Mouse (Mus musculus): ENCODE measurements at regions not wholly inside any gene's neighbourhood (a gene's known extent, or its start where the extent isn't known, plus 50 kb on each side); places are given as distances from the start of the nearest gene placed in this dataset.
A peak's percentile ranks its signal among the peaks of the same experiment; 100 is the strongest.

DNA sequence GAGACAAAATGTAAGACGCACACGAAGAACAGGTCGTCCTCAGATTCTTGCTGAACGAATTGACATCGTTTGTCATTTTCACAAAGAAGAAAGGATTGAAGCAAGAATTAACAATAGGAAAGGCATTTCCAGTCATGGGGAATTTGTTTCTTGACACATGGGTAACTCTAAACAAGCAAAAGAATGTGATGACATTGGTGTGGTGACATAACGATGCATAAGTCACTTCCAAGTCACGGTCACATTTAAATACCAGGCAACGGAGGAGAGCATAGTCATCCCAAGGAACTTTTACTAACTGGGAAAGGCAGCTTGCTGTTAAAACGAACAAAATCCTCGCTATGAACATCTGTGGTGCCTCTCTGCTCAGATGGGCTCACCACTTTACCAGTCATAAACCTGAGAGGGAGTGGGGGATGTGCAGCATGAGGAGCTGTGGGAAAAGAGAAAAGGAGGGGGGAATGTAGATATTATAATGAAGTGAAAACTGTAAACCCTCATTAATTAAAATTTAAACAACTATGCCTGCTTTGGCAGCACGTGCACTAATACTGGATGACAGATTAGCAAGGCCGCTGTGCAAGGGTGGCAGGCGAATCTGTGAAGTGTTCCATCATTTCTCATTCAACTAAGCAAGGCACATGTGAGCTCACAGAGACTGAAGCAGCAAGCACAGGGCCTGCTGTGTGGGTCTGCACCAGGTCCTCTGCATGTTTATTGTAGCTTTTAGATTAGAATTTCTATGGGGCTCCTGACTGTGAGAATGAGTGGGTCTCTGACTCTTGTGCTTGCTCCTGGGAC is 167.2 kb upstream of the Dkk2 start:
- DNase-seq (ENCODE audit: low spot score), result no peak

DNA sequence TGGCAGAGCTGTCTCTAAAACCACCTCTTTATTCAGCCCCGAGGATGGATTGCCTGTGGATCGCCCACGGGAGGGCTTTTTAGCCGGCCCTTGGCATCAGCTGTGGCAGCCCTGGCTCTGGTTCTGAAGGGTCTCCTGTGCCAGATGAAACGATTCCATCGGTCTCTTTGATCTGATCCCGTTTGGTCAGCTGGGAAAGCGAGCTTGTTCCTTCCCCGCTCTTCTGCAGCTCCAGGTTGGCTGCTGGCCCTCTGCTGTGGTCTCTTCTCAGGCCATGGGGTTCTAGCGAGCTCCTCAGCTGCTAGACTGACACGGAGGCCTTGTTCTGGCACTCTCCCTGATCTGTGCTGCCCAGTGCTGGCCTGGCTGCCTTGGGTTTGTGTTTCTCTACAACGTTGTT is 165.6 kb upstream of the Dkk2 start:
- no peak for DNase-seq (ENCODE audit: low spot score)

DNA sequence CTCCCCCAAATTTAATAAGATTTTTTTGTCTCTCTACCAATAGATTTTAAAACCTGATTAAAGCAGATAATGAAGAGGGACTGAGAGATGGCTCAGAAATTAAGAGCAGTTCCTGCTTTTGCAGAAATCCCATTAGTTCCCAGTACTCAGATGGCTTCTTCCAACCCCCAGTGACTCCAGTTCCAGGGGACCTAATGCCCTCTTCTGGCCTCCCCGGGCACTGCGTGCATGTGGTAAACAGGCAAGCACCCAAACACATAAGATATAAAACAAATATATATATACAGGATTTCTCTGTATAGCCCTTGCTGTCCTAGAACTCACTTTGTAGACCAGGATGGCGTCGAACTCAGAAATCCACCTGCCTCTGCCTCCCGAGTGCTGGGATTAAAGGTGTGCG is 163.9 kb upstream of the Dkk2 start:
- DNase-seq (ENCODE audit: low spot score), result no peak

DNA sequence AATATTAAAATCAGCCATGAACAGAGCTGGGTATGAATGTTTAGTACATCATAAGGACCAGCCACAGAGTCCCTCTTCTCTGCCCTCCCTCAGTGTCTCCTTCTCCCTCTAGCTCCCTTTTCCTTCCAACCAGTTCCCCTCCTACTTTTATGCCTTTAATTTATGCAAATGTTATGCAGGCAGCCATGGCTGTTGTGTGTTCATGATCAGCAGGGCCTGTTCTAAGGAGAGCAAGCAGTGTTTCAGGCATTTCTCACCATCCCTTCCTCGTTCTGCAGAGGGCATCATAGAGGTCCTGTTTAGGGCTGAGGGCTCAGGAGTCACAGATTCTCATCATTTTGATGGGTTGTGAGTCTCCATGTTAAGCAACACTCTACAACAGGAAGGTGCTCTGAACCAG is 162.4 kb upstream of the Dkk2 start:
- no peak for DNase-seq (ENCODE audit: low spot score)

DNA sequence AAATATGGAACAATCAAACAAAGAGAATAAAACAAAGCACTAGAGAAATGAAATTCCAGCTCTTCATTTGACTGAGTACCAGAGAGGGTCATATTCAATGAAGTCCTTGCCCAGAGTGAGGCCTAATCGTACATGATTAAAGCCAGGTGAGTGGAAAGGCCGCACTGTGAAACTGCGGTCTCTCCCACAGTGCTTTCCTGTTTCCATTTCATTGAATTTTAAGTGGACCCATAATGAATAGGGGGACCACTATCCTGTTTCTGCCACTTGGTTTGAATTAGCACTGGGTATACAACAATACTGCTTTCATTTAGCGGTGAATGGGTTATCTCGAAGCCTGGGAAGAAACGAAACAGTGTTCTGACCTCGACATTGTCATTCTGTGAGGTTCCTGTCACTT is 144.2 kb upstream of the Dkk2 start:
- no peak for DNase-seq (ENCODE audit: low spot score)

DNA sequence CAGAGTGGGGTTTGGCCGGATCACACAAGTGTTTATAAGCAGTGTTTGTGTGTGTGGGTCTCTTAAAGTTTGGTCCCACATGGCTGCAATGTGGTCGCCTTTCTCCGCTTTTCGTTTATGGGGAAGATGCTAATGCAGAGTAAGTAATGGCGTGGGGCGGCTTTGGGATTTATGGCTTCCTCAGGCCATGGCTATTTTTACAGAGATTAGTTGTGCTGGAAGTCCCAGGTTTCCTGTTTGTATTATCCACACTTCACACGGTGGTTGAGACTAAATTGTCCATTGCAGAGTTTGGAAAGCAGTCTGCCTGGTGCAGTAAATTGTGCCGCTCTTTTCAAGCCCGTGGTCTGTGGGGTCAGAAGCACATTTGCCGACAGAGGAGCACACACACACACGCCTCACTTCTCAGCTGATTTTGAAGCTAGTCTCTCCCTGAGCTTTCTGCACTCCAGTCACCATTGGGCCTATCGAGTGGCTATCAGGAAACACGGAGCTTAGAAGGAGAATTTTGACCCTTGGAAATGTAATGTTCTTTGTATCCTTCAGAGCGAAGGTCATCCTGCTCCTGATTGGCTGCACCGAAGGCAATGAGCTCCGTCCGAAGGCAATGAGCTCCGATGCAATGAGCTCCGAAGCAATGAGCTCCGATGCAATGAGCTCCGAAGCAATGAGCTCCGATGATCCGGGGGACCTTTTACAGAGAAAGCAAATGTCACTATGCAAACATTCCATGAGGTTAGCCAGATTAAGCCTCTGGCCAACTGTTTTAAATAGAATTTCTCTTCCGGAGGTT is 142.9 kb upstream of the Dkk2 start:
- no peak for DNase-seq (ENCODE audit: low spot score)

DNA sequence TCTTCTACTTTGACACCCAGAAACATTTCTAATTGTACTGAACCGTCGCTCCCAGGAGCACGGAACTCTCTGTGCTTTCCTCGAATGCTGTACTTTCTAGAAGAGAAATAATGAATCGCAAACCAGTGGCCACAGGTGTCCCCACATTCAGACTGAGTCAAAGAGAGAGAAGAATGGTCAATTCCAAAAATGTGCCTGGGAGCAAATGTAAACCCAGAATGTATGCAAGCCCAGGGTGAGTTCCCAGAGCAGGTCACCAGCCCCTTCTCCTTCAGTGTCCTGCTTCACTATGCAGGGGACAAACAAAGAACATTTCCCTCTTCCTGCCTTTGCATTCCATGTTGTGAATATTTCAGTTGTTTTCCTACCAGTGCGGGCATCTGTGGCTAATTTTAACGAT is 141.7 kb upstream of the Dkk2 start:
- DNase-seq (ENCODE audit: low spot score), result no peak

DNA sequence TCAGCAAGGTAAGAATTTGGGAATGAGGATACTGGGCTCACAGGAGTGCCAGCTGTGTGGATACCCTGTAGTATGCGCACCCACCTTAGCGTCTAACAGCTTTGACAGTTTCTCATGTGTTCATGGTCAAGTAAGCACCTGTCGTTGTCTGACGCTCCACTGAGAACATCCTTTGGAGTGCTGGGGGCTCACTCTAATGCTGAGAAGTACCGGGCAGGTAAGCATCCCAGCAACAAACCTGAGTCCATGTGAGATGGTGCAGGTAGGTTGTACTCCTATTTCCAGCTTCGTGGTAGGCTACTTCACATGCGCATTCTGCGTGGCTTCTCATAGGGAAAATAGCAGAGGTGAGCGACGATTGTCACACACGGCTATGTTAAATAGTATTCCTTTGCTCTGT is 129.3 kb upstream of the Dkk2 start:
- DNase-seq (ENCODE audit: low spot score), result no peak

DNA sequence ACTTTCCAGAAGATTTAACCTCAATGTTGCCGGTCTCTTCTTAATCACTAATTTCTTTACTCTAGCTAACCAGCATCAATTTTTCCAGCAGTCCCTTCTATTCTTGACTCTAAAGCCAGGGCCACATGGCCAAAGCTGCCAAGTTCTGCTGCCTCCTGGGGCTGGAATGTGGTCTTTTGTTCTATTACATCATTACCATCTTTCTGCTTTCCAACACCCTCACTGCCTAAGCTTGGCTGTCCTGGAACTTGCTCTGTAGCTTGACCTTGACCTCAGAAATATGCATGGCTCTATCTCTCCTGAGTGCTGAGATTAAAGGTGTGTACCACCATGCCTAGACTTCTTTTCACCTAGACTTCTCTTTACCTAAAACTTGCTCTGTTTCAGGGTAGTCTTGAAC is 124.5 kb upstream of the Dkk2 start:
- DNase-seq (ENCODE audit: low spot score), result no peak

DNA sequence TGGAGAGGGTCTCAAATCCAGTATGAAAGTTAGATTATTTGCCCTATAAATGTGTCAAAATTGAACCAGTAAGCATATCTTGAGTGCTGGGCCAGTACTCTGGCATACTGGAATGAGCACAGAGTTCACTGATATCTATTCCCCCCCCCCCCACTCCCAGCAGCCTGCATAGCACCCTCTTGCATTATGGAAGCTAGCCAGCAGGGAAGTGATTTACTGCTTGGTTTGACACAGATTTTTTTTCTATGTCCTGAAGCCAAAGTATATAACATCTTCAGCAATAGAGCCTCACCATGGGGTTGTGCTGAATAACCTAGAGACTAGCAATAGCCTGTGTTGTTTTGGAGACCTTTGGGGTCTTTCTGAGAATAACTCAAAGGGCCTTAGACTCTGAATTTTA is 123.5 kb upstream of the Dkk2 start:
- DNase-seq (ENCODE audit: low spot score), result no peak

DNA sequence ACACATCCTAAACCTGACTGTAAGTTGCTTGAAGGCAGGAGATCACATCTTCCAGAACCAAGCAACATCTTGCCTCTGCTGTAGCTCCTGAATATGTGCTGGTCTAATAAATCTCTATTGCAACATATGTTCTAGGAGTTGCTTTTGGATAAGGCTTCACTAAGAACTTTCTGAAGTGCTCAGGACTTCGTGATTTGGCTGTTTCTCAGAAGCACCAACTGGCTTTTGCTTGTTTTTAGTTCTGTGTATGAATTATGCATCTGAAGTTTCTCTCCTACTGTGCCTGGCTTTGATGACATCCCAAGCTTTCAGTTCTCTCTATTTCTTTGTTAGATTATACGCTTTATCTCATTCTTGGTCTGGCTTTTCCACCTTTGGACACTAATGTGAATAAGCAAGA is 122.2 kb upstream of the Dkk2 start:
- no peak for DNase-seq (ENCODE audit: low spot score)

DNA sequence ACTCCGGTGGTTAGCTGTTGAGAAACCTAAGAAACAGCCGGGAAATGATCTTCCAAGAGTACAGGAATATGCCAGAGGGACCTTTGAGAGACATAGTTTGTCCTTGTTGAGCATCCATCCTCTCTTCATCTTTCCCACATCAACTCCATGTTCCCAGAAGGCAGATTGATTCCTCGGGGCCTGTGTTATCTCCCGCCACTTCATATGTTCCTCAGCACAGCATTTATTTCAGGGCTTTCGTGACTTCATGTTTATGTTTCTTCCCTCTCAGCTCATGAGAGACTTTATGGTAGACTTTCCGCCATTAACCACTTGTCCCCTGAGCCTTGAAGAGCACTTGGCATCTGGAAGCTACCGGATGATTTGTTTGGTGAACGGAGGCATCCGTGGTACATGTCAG is 120.1 kb upstream of the Dkk2 start:
- DNase-seq (ENCODE audit: low spot score), result no peak

DNA sequence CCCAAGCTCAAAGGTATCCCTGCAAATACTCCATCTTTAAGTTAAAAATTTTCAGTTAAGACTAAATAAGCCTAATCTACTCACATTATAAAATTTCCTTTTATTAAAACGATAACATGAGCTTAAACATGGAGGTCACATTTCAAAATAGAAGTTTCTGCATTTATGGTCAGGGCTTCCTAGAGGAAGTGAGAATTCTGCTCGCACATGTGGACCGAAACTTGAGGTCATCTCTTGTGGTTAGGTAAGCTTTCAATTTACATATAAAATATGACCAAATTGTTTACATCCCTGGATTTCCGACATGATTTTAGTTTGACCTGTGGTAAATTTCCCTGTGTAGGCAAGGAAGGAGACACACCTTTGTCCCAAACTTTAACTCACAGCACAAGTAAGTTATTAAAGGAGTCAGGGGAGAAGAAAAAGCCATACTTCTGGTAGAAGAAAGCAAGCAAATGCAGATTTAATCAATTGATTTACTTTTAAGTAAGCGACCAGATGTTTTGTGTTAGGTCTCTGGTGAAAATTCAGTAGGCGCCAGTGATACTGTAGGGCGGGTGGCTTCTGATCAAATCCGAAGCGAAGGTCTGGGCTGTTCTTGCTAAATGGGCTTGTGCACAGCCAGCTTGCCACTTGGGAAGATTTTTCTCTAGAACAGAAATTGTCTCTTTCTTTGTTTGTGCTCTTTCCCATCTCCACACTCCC is 119.5 kb upstream of the Dkk2 start:
- DNase-seq (ENCODE audit: low spot score), result no peak

DNA sequence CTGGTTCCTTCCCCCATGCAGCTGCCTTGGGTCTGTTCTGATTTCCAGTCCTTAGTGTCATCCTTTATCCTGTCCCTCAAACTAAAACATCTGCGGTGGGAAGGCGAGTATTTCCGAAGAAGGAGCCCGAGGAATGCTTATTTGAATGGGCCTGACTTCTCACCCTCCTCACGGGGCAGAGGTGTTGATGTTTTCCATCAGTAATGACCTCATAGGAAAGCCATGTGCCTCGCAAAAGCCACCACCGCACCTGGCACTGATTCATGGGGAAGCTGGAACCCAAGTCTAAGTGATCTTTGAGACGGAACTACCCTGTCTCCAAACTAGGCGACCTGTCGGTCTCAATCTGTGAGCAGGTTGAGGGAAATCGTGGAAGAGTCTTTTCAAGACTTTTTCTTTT is 117.8 kb upstream of the Dkk2 start:
- DNase-seq (ENCODE audit: low spot score), result no peak

DNA sequence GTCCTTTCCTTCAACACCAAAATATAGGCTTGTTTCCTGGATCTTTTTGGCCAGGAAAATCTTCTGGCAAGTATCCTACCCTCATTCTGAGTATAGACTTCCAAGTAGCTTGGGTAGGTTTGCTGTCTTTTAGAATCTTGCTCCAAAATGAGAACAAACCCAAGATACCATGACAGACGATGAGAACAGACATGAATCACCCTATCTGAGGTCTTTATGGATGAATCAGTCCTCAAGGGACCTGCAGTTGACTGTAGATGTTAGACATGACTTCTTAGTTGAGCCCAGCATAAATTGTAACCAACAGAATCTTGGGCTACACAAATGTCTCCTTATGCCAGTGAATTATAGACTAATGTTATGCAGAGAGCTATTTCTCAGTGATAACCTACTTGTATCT is 114.3 kb upstream of the Dkk2 start:
- DNase-seq (ENCODE audit: low spot score), result no peak

DNA sequence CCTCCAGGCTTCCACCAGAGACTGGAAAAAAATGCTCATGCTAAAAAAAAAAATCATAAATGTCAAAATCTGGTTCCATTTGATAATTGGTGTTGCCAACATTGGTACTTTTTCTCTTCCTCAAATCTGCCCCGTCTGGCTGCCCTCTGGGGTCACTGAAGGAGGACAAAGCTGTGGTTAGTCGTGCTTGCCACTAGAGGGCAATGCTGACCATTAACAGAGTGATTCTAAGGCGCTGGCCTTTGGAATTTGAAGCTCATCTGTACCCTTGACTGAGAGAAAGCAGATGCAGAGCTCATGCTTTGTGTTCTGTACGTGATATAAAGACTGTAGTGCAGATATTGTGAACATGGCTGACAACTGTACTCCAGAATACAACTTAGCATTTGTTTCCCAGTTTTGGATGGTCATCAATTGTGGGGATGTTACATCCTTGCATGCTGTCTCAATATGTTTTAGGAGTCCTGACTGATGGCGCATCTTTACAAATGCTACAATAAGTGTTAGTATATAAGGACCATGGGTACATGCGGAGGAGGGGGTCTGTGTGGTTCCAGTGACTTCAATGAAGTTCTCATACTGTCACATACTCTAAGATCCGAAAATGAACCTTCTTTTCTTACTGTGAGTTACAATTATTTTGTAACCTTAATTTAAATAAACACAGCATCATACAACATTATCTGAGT is 109.0 kb upstream of the Dkk2 start:
- DNase-seq (ENCODE audit: low spot score), result peak; percentile 5

DNA sequence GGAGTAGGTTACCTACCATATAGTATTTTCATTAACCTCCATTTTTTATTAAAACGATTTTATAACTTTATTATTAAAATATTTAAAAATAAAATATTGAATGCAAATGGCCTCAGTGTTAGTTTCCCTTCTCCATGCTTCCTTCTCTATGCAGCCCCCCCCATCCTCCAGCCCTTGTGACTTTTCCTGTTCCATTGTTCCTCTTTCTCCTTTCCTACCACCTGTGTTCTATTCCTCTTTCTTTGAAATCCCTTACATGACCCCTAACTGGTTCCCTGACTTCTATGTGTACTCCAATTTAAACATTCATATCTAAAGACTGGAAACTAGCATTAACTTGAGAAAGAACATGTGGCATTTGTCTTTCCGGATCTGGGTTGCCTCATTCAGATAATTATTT is 101.8 kb upstream of the Dkk2 start:
- DNase-seq (ENCODE audit: low spot score), result no peak

DNA sequence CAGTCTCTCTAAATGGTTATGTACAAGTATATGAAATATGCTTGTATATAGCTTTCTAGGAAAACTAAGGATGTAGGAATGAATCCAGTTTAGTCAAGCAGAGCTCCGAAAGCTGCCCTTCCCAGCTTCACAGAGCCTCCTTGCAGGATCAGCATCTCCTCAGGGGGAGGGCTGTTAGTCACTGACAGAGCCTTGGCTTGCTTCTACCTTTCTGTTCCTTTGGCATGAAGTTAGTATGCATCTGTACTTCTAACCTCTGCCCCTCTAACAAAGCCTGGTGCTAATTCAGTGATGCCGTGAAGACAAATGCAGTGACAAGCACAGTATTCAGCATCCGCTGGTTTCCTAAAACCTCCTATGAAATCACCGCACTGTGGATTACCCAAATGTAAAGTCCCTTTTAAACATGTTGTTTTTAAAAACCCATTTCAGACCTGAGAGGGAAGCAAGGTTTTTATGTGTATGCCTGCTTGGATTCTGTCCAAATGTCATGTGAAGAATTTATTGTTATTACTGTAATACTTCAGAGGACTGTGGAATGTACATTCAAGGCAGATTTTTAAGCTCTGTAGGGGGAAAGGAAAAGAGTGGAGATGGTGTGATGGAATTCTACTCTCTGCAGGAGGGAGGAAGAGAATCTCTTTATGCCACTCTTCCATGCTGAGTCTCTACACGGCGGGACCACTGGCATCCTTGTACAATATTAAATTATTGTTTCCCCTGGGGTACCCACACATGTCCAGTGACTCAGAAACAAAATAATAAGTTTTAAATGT is 86.1 kb upstream of the Dkk2 start:
- no peak for DNase-seq (ENCODE audit: low spot score)

DNA sequence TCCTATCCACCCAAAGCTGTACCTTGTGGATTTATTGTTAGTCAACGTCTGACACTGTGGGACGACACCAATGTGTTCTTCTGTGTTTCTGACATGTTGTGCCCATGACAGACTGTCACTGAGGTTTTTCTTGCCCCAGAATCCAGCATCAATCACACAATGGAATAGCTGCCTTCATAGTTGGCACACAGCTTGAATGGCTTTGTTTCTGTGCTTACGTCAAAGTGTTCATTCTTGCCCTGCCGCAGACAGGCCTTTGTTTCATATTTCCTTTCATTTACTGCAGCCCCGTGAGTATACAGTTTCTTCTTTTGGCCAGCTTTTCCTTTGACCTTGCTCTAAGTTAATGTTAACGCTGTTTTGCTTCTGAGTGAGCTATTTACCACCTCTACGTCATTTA is 78.9 kb upstream of the Dkk2 start:
- DNase-seq (ENCODE audit: low spot score), result no peak

DNA sequence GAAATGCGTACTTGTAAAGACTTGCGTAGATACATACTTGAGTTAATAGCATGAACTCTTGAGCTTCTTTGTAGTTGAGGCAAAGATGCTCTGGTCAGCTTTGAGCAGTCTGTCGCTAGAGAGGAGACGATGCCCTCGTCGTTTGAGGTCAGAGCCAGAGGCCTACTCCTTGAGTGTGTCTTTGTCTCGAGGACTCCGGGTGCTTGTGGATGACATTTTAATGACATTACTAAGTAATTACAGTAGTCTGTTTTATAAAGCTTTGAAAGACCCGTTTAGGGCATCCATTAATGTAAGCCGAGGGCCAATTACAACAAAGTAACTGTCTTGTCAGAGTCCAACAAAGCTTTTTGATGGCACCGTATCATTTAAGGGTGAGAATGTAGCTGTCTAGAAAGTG is 78.2 kb upstream of the Dkk2 start:
- DNase-seq (ENCODE audit: low spot score), result no peak

DNA sequence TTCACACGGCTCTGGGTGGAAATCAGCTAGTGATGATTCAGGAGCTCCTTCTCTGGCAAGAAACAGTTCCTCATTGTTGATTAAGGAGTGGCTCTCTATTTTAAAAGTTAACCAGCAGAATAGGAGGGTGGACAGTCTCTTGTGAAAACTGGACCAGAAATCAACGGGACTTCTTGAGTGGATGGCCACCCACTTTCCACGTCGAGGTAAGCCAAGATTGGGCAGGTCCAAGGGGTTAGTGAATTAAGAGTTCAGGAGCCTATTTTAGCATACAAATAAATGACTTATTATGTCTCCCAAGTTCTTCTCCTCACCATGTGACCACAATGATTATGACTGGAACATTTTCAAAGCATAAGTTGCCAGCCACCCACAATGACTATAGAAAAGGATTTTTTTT is 77.7 kb upstream of the Dkk2 start:
- DNase-seq (ENCODE audit: low spot score), result no peak

All from thymus, postnatal 0 days (tissue).